Mouse (Mus musculus) NIH3T3 (cell line): Measurements from ENCODE around the gene Capn6.

ENCODE experiments used
- DNase-seq: peaks from one replicate; pipeline ENCODE4 v3.0.0-alpha.2; 2012; ENCODE audit warnings: low read depth

The Capn6 gene

DNA sequence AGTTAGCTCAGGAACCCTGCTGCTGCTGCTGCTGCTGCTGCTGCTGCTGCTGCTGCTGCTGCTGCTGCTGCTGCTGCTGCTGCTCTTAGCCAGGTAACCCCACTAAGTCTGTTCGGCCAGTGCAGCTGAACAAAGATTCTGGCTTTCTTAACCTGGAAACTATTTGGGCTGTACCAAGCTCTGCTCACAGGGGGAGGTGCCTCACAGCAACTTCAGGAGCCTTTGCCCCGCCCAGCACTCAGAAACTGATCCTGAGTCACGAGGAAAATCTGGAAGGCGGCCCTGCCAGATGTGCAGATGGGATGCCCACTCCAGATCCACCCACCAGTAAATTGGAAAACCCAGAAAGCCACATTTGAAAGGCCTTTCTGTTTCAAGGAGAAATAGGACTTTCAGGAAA lies at the start of gene Capn6:
Gene Capn6, minus strand, starts transcription at position 203 of the 400 bp plus-strand sequence.
- peak; percentile 89 for DNase-seq

DNA sequence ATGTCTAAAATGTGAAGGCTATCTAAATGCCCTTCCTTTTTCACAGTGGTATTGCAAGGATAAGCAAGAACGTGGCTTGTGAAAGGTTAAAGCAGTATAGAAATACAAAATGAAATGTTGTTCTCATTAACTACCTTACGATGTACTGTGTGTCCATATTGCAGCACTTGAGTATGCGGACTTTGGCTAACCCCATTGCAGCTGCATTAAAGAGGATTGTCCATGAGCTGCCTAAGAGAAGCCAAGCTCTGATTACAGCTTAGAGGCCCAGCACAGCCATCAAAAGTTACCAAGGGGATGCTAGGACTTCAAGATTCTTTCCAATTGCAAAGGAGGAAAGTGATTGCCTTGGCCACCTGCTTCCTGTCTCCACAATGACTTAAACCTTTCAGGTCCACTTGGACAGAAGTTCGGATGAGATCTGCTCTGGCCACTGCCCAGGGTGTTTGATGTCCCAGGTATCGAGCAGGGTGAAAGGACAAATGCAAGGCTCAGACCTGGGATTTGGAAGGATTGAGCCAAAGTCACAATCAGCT lies 40.0 kb upstream of the Capn6 start:
- DNase-seq = no peak

DNA sequence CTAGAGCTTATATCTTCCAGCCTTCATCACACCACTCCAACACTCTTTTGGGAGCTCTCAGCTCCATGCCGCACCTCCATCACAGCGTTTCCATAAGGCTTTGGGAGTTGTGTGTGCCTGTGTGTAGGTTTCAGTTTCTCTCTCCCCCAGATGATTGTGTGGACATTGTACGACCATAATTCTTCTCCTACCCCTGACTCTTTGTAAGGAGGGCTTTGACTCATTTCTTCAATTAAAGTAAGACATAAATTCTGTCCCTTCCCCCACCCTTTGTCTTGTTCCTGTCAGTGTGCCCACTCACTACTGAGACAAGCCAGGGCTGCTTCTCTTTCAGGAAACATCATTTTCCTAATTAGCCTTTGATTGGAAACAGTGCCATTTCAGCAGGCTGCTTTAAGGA lies 24.1 kb upstream of the Capn6 start:
- no peak for DNase-seq

DNA sequence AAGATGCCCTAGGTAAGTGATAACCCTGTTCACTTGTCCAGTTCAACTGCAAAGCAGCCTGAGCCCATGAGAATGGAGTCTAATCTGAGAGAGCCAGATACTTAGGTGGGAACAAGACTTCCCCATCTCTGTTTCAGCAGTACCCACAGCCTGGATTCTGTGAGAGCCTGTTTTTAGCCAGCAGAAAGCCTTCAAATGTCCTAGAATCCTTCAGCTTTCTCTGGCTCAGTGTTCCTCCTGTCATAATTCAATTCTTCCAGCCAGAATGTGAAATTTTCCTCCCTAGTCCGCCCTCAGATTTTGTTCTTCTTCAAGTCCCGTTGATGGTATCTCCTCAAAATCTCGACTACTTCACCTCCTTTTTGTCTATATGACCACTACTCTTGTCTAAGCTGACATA lies 22.8 kb upstream of the Capn6 start:
- DNase-seq = no peak

DNA sequence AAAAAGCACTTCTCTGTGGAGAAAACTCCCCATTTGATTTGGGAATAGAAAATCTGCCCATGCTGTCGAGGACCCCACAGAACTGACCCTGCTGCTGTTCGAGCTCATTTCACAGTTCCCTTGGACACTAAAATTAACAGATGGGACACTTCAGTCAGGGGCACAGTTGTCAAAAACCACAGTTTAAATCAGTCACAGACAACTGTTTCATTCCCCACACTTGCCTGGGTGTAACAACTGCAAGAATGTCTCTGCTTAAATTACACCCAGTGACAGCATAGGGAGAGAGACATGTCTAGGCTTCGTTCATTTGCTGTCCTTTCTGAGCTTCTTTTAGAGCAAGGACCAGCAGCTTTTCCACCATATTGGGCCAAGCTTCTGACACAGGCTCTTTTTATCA lies 19.4 kb upstream of the Capn6 start:
- no peak for DNase-seq

DNA sequence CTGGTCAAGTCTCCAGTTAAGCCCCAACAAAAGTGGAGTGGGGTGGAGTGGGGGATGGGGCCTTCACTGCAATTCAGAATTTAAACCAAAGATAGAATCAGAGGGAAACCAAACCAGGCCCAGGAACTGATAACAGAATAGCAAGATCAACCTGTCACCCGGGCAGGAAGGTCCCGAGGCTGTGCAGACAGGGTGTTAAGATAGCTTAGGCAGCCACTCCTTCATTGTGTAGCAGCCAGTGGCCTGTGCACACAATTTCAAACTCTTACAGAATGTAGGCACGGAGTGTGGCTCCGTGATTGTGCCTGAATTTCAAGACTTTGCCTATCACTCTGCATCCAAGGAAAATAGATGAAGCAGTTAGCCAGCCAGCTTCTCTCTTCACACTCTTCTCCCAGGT lies 693 bp downstream of the Capn6 start:
- DNase-seq = no peak

DNA sequence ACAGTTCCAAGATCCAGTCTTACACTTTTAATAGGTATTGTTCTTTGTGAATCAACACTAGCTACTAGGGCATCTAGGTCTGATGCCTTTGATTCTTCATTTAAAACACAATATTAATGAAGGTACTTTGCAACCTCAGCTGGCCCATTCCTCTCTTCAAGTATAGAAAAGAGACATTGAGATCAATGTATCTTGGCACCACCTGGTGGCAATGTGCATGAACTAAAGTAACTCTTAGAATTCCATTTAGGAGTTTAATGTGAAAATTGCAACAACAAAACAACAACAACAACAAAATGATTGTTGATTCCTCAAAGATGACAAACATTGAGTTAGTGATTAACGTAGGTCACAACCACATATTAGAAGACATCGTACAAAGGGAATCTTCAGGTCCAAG lies 8.3 kb downstream of the Capn6 start:
- peak; percentile 33 for DNase-seq

DNA sequence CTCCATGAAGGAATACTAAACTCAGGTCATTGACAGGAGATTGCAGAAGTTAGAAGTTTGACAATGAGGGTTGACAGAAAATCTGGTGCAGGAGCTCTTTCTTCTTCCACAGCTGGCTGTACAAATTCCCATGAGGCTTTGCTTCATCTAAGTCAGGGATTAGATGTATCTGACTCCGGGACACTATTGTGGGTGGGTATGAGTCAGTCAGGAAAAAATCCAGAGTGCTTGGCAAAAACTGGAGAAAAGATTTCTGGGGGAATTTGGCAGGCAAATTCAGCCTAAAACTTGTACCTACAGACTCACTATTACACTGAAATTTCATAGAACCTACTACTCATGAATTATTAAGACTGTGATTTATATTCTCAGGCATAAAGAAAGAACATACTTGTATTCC lies 11.3 kb downstream of the Capn6 start:
- DNase-seq = peak; percentile 52

DNA sequence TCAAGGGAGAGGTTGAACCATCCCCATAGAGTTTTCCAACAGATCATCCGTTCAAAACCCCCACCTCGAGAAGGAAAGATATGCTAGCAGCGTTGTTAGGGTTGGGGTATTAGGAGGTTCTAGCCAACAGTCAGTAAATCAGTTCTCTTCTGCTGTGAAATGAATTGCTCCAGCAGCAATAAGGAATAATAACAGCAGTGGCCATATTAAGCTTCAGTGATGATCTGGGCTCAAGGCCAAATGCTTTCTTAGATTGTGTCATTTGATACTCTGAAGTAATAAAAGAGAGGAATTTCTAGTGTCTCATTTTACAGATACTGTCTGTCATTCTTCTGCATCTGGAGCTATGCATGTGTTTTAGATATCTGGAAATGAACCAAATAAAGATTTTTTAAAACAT lies 64.7 kb downstream of the Capn6 start:
- DNase-seq = peak; percentile 54
